Mouse (Mus musculus) hindbrain, embryonic 13.5 days (tissue): ENCODE data around the gene Rif1. TPM values are rescaled to one million over a fixed set of nuclear protein-coding genes. Genes with fewer than 3 reads are reported as not detected.

Experiments
- ATAC-seq: fragments of 200-750 bp; cut with Nextera tagmentation; 2 replicates; pipeline ENCODE4 v1.8.0; 2017; ENCODE audit warnings: moderate TSS enrichment; ENCODE audit not compliant: low FRiP score
- H3K27ac ChIP-seq: fragments of 300-500 bp; sonication (generic); 2 replicates; pipeline ENCODE4 v1.5.1; 2015; ENCODE audit warnings: inconsistent platforms, mild to moderate bottlenecking, moderate library complexity
- H3K27me3 ChIP-seq: fragments of 300-500 bp; sonication (generic); 2 replicates; pipeline ENCODE4 v1.6.1; 2015; ENCODE audit warnings: mild to moderate bottlenecking, inconsistent platforms
- H3K36me3 ChIP-seq: fragments of 300-500 bp; sonication (generic); 2 replicates; pipeline ENCODE4 v1.6.1; 2015; ENCODE audit warnings: mild to moderate bottlenecking, inconsistent platforms
- H3K4me1 ChIP-seq: fragments of 300-500 bp; sonication (generic); replicated peaks from 2 replicates; pipeline ENCODE4 v1.6.1; 2015; ENCODE audit warnings: inconsistent platforms
- H3K4me2 ChIP-seq: fragments of 300-500 bp; sonication (generic); 2 replicates; pipeline ENCODE4 v1.6.1; 2015; ENCODE audit warnings: inconsistent platforms, mild to moderate bottlenecking, moderate library complexity
- H3K4me3 ChIP-seq: fragments of 300-500 bp; sonication (generic); 2 replicates; pipeline ENCODE4 v1.5.1; 2015; ENCODE audit warnings: mild to moderate bottlenecking, inconsistent platforms
- H3K9ac ChIP-seq: fragments of 300-500 bp; sonication (generic); 2 replicates; pipeline ENCODE4 v1.6.1; 2015; ENCODE audit warnings: mild to moderate bottlenecking, inconsistent platforms
- H3K9me3 ChIP-seq: fragments of 300-500 bp; sonication (generic); 2 replicates; pipeline ENCODE4 v1.6.1; 2016; ENCODE audit warnings: inconsistent platforms
- WGBS: fragments of 180-500 bp; shearing (Covaris S2); methylation state at CpG from one replicate; pipeline ENCODE4 v1.1.7; 2015; 5-methylcytosine and 5-hydroxymethylcytosine counted together
- polyA plus RNA-seq: library from polyadenylated mRNA; unstranded; fragments of >200 nt; fragmentation: Nextera tagmentation; extraction: Ambion mirVana; gene quantifications from 2 replicates; pipeline ENCODE4 v1.2.1, GENCODE M21; 2015

The Rif1 gene
- 20.0 and 21.1 TPM in 2 replicates for polyA plus RNA-seq

GRCm38 (mm10) chr2:52072491-52073140 is at the start of gene Rif1:
TSS of gene Rif1 (plus strand) at chr2:52072832.
- WGBS: 0% methylated on average over 36 of the region's 72 CpGs
- Histone ChIP-seq H3K4me3 (peak within 1 kb of the TSS; percentile 97), H3K4me2 (peak within 1 kb of the TSS; percentile 68), H3K9ac (peak within 1 kb of the TSS; percentile 93), H3K36me3 (peaks cover 16% of the 10 kb centered on the region), H3K4me1 (peaks cover 19% of the 10 kb centered on the region), H3K27me3 (no peaks in the 10 kb centered on the region), H3K9me3 (no peaks in the 10 kb centered on the region), H3K27ac (peak within 1 kb of the TSS; percentile 87)
- ATAC-seq: peak; percentile 98

GRCm38 (mm10) chr2:52027061-52027460 is 45.6 kb upstream of the Rif1 start:
- Histone ChIP-seq H3K4me3 (no peak overlapping the region), H3K9ac (no peak overlapping the region), H3K9me3 (no peaks in the 10 kb centered on the region), H3K4me2 (no peak overlapping the region), H3K36me3 (no peaks in the 10 kb centered on the region), H3K4me1 (no peaks in the 10 kb centered on the region), H3K27me3 (no peaks in the 10 kb centered on the region), H3K27ac (no peak overlapping the region)
- ATAC-seq: no peak
- WGBS: 71% methylated on average over 4 of the region's 4 CpGs

DNA sequence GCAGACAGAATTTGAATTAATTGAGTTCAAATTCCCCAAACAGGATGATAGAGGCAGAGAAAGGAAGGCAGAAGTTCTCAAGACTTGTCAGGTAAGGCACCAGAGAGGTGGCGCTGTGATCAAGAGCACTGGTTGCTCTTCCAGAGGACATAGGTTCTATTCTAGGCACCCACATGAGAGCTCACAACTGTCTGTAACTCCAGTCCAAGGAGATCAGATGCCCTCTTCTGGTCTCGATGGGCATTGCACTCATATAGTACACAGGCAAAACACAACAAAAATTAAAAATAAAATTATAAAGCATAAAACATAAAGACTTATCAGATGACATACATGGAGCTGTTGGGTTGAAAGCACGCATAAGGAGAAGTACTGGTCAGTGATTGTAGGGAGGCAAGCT is 43.2 kb upstream of the Rif1 start:
- Histone ChIP-seq H3K4me1 (no peaks in the 10 kb centered on the region), H3K9ac (no peak overlapping the region)
- 91% methylated on average over 3 of the region's 3 CpGs for WGBS

GRCm38 (mm10) chr2:52031491-52031890 is 41.1 kb upstream of the Rif1 start:
- Histone ChIP-seq H3K4me1 (no peaks in the 10 kb centered on the region), H3K4me2 (no peak overlapping the region), H3K4me3 (no peak overlapping the region), H3K36me3 (no peaks in the 10 kb centered on the region), H3K9ac (no peak overlapping the region), H3K9me3 (no peaks in the 10 kb centered on the region), H3K27ac (no peak overlapping the region), H3K27me3 (no peaks in the 10 kb centered on the region)
- WGBS: 87% methylated on average over 4 of the region's 4 CpGs
- no peak for ATAC-seq

More for the DNA sequence above, 43.2 kb upstream of the Rif1 start:
- no peaks in the 10 kb centered on the region for H3K36me3 ChIP-seq
- H3K4me3 ChIP-seq: no peak overlapping the region
- H3K27ac ChIP-seq: no peak overlapping the region
- no peak for ATAC-seq
- H3K9me3 ChIP-seq: no peaks in the 10 kb centered on the region
- no peak overlapping the region for H3K4me2 ChIP-seq
- no peaks in the 10 kb centered on the region for H3K27me3 ChIP-seq

DNA sequence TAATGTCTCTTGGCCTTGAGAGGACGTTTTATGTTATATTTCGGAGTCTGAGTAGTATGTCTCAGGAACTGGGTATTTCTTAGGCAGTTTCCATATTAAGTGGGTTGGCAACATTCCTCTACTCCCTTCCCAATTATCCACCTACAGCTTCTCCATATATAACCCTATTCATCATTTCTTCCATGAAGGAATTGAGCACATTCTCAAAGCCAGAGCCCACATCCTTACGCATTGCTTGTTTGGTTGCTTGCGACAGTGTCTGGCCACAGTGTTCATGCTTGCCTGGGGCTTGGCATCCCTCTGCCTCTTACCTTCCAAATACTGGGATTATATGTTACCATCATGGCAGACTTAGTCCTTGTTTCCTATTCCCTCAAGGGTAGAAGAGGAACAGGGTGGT is 38.0 kb upstream of the Rif1 start:
- Histone ChIP-seq H3K4me3 (no peak overlapping the region), H3K27me3 (no peaks in the 10 kb centered on the region), H3K4me2 (no peak overlapping the region), H3K9ac (no peak overlapping the region), H3K4me1 (peaks cover 16% of the 10 kb centered on the region), H3K36me3 (no peaks in the 10 kb centered on the region), H3K27ac (no peak overlapping the region), H3K9me3 (no peaks in the 10 kb centered on the region)
- no peak for ATAC-seq
- 92% methylated on average over 4 of the region's 4 CpGs for WGBS

- Histone ChIP-seq H3K36me3 (no peaks in the 10 kb centered on the region), H3K27me3 (no peaks in the 10 kb centered on the region), H3K4me2 (no peak overlapping the region), H3K9me3 (no peaks in the 10 kb centered on the region), H3K9ac (no peak overlapping the region), H3K27ac (no peak overlapping the region), H3K4me3 (no peak overlapping the region), H3K4me1 (peaks cover 16% of the 10 kb centered on the region)
- 85% methylated on average over 4 of the region's 4 CpGs for WGBS
- no peak for ATAC-seq
These were observed 37.5 kb upstream of the Rif1 start for GRCm38 (mm10) chr2:52035144-52035543.

GRCm38 (mm10) chr2:52036929-52037595 is 35.6 kb upstream of the Rif1 start:
- peaks cover 16% of the 10 kb centered on the region for H3K4me1 ChIP-seq
- H3K9ac ChIP-seq: no peak overlapping the region
- ATAC-seq: peak; percentile 77
- WGBS: 35% methylated on average over 10 of the region's 11 CpGs
- H3K9me3 ChIP-seq: no peaks in the 10 kb centered on the region
- H3K27me3 ChIP-seq: no peaks in the 10 kb centered on the region
- H3K4me2 ChIP-seq: peak overlapping the region; percentile 70
- no peak overlapping the region for H3K27ac ChIP-seq
- H3K4me3 ChIP-seq: 0 out of 2 replicates have a peak overlapping the region, but pooled peaks have one; percentile 47
- no peaks in the 10 kb centered on the region for H3K36me3 ChIP-seq

- Histone ChIP-seq H3K36me3 (no peaks in the 10 kb centered on the region), H3K4me3 (peak within 1 kb of the TSS; percentile 47), H3K9me3 (no peaks in the 10 kb centered on the region), H3K4me1 (peaks cover 18% of the 10 kb centered on the region), H3K27ac (no peak within 1 kb of the TSS), H3K27me3 (no peaks in the 10 kb centered on the region), H3K9ac (peak within 1 kb of the TSS; percentile 57), H3K4me2 (peak within 1 kb of the TSS; percentile 70)
- WGBS: under 1% methylated on average over 17 of the region's 17 CpGs
- ATAC-seq: no peak; the same call in 1 of the 2 replicates
These were observed 34.8 kb upstream of the Rif1 start, which contains the start of gene Tnfaip6 for GRCm38 (mm10) chr2:52037882-52038281. TSS of gene Tnfaip6 (plus strand) at chr2:52038009.

DNA sequence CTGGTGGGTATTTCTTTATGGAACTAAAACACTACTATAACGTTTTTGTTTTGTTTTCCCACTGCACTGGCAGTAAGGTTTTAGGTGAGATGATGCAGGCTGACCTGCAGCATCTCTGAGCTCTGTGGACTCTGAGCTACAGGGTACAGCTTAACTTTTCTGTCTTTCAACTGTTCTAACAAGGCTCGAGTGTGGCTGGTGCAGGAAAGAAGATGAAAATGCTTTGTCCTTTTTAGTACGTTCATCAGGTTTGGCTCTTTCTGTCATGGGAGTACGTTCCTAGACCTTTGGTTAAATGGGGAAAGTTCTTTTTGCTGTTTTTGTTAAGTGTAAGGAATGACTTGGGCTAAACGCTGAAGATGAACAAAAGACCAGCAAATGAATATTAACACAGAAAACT is 34.1 kb upstream of the Rif1 start:
- WGBS: 24% methylated on average over 5 of the region's 5 CpGs
- peak overlapping the region; percentile 47 for H3K4me3 ChIP-seq
- peaks cover 19% of the 10 kb centered on the region for H3K4me1 ChIP-seq
- no peaks in the 10 kb centered on the region for H3K9me3 ChIP-seq
- no peak overlapping the region for H3K27ac ChIP-seq
- H3K27me3 ChIP-seq: no peaks in the 10 kb centered on the region
- no peak for ATAC-seq
- 0 out of 2 replicates have a peak overlapping the region, but pooled peaks have one; percentile 40 for H3K9ac ChIP-seq
- peak overlapping the region; percentile 70 for H3K4me2 ChIP-seq
- no peaks in the 10 kb centered on the region for H3K36me3 ChIP-seq

DNA sequence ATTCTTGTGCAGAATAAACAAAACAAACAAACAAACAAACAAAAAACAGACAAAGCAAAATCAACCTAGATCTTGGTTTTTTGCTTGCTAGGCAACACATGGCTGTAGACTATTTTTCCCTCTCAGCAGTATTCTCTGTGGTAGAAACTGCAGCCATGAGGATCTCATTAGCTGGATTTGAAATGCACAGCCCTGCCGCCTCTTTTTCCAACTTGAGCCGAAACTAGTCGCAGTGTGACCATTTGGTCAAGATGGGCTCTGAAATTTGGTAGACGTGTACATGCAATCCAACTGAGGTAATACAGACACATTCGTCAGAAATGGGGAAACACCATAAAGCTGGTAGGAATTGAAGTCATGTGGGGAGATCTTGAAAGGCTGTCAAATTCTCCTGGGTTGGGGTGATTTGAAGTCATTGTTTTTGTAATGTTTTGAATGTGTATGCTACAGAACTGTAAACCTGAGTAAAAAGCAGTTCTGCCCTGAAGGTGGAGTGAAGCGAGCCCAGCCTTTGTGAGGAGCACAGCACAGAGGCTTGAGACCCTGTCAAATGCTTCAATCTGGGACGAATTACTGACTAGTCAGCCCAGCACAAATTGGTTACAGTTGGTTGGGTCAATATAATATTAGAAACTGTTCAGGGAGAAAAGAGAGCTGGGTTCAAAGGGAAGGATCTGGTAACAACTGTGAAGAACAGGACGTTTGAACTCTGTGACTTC is 33.4 kb upstream of the Rif1 start:
- Histone ChIP-seq H3K9ac (no peak overlapping the region), H3K4me2 (peak overlapping the region; percentile 70), H3K27ac (no peak overlapping the region), H3K27me3 (no peaks in the 10 kb centered on the region), H3K9me3 (no peaks in the 10 kb centered on the region), H3K4me3 (peak overlapping the region; percentile 4; the same call in 1 of the 2 replicates), H3K4me1 (peaks cover 19% of the 10 kb centered on the region), H3K36me3 (no peaks in the 10 kb centered on the region)
- 24% methylated on average over 8 of the region's 8 CpGs for WGBS
- no peak for ATAC-seq

- H3K4me3 ChIP-seq: no peak overlapping the region
- H3K4me1 ChIP-seq: peaks cover 16% of the 10 kb centered on the region
- H3K9ac ChIP-seq: no peak overlapping the region
- ATAC-seq: no peak
- 70% methylated on average over 3 of the region's 3 CpGs for WGBS
- H3K36me3 ChIP-seq: no peaks in the 10 kb centered on the region
- no peaks in the 10 kb centered on the region for H3K9me3 ChIP-seq
- no peaks in the 10 kb centered on the region for H3K27me3 ChIP-seq
- no peak overlapping the region for H3K4me2 ChIP-seq
- no peak overlapping the region for H3K27ac ChIP-seq
These were observed 30.5 kb upstream of the Rif1 start for GRCm38 (mm10) chr2:52042132-52042531.

DNA sequence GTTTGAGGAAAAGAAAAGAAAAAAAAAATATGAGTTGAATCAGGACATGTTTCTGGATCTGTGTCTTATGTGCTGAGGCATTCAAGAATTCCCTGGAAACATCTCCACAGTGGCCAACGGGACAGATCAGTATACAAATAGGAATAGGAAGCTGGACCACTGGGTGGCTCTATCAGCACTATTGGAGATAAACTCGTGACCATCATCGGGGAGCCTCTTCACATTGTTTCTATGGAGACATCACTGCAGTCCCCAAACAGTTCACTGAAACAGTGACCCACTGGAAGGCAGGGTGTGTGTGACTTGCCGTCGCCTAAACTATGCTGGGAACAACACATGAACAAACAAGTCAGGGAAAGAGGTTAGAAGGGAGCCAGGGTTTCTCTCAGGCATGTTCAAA is 29.9 kb upstream of the Rif1 start:
- WGBS: 62% methylated on average over 5 of the region's 5 CpGs
- no peak for ATAC-seq

More for the DNA sequence above, 29.9 kb upstream of the Rif1 start:
- H3K4me3 ChIP-seq: no peak overlapping the region
- H3K9me3 ChIP-seq: no peaks in the 10 kb centered on the region
- H3K4me2 ChIP-seq: no peak overlapping the region
- no peak overlapping the region for H3K27ac ChIP-seq
- H3K36me3 ChIP-seq: no peaks in the 10 kb centered on the region
- no peak overlapping the region for H3K9ac ChIP-seq
- no peaks in the 10 kb centered on the region for H3K27me3 ChIP-seq
- peaks cover 10% of the 10 kb centered on the region for H3K4me1 ChIP-seq
